Mouse (Mus musculus) limb, embryonic 13.5 days (tissue): ENCODE results near the gene Shprh. TPM values are rescaled to one million over a fixed set of nuclear protein-coding genes. Genes with fewer than 3 reads are reported as not detected.

ENCODE experiments used
- ATAC-seq: fragments of 200-750 bp; cut with Nextera tagmentation; 2 replicates; pipeline ENCODE4 v1.8.0; 2017; ENCODE audit warnings: low read depth, moderate number of reproducible peaks, moderate TSS enrichment; ENCODE audit not compliant: low FRiP score
- H3K27ac ChIP-seq: fragments of 300-500 bp; sonication (generic); 2 replicates; pipeline ENCODE4 v1.5.1; 2015; ENCODE audit warnings: inconsistent platforms, mild to moderate bottlenecking, moderate library complexity
- H3K27me3 ChIP-seq: fragments of 300-500 bp; sonication (generic); 2 replicates; pipeline ENCODE4 v1.6.1; 2015; ENCODE audit warnings: mild to moderate bottlenecking, inconsistent platforms
- H3K36me3 ChIP-seq: fragments of 300-500 bp; sonication (generic); 2 replicates; pipeline ENCODE4 v1.6.1; 2015; ENCODE audit warnings: inconsistent platforms, mild to moderate bottlenecking, moderate library complexity
- H3K4me1 ChIP-seq: fragments of 300-500 bp; sonication (generic); 2 replicates; pipeline ENCODE4 v1.6.1; 2015; ENCODE audit warnings: inconsistent platforms
- H3K4me2 ChIP-seq: fragments of 300-500 bp; sonication (generic); replicated peaks from 2 replicates; pipeline ENCODE4 v1.6.1; 2015; ENCODE audit warnings: inconsistent platforms, mild to moderate bottlenecking, moderate library complexity
- H3K4me3 ChIP-seq: fragments of 300-500 bp; sonication (generic); 2 replicates; pipeline ENCODE4 v1.5.1; 2015; ENCODE audit warnings: moderate library complexity, mild to moderate bottlenecking, inconsistent platforms
- H3K9ac ChIP-seq: fragments of 300-500 bp; sonication (generic); 2 replicates; pipeline ENCODE4 v1.6.1; 2015; ENCODE audit warnings: mild to moderate bottlenecking, inconsistent platforms
- H3K9me3 ChIP-seq: fragments of 300-500 bp; sonication (generic); 2 replicates; pipeline ENCODE4 v1.6.1; 2016; ENCODE audit warnings: inconsistent platforms
- WGBS: fragments of 180-500 bp; shearing (Covaris S2); methylation state at CpG from one replicate; pipeline ENCODE4 v1.1.7; 2015; 5-methylcytosine and 5-hydroxymethylcytosine counted together
- polyA plus RNA-seq: library from polyadenylated mRNA; unstranded; fragments of >200 nt; fragmentation: Nextera tagmentation; extraction: Ambion mirVana; gene quantifications from 2 replicates; pipeline ENCODE4 v1.2.1, GENCODE M21; 2015

Gene Shprh
- polyA plus RNA-seq: 19.3 and 20.9 TPM in 2 replicates

- H3K4me1 ChIP-seq: peaks cover 25% of the 10 kb centered on the region
- peak within 1 kb of the TSS; percentile 92 for H3K4me3 ChIP-seq
- no peaks in the 10 kb centered on the region for H3K9me3 ChIP-seq
- peaks cover 17% of the 10 kb centered on the region for H3K36me3 ChIP-seq
- 1% methylated on average over 60 of the region's 60 CpGs for WGBS
- peak within 1 kb of the TSS; percentile 81 for H3K4me2 ChIP-seq
- peak; percentile 99 for ATAC-seq
- peak within 1 kb of the TSS; percentile 74 for H3K27ac ChIP-seq
- H3K9ac ChIP-seq: peak within 1 kb of the TSS; percentile 91
- no peaks in the 10 kb centered on the region for H3K27me3 ChIP-seq
Observed at GRCm38 (mm10) chr10:11148884-11149741, at the start of gene Shprh. Gene Shprh (plus strand): TSS chr10:11149427.

GRCm38 (mm10) chr10:11121781-11122180 is 27.4 kb upstream of the Shprh start:
- no peak overlapping the region for H3K9ac ChIP-seq
- no peak overlapping the region for H3K4me2 ChIP-seq
- no peaks in the 10 kb centered on the region for H3K27me3 ChIP-seq
- ATAC-seq: no peak
- no peaks in the 10 kb centered on the region for H3K36me3 ChIP-seq
- no peaks in the 10 kb centered on the region for H3K9me3 ChIP-seq
- H3K27ac ChIP-seq: no peak overlapping the region
- no peak overlapping the region for H3K4me3 ChIP-seq
- H3K4me1 ChIP-seq: no peaks in the 10 kb centered on the region
- 93% methylated on average over 2 of the region's 2 CpGs for WGBS

GRCm38 (mm10) chr10:11145580-11145979 is 3.6 kb upstream of the Shprh start:
- Histone ChIP-seq H3K4me1 (peaks cover 6% of the 10 kb centered on the region), H3K27ac (no peak overlapping the region), H3K4me2 (no peak overlapping the region), H3K9me3 (no peaks in the 10 kb centered on the region), H3K27me3 (no peaks in the 10 kb centered on the region), H3K9ac (no peak overlapping the region), H3K4me3 (no peak overlapping the region), H3K36me3 (no peaks in the 10 kb centered on the region)
- ATAC-seq: no peak

- Histone ChIP-seq H3K36me3 (peaks cover 17% of the 10 kb centered on the region), H3K9me3 (no peaks in the 10 kb centered on the region), H3K4me2 (no peak overlapping the region), H3K27me3 (no peaks in the 10 kb centered on the region), H3K27ac (no peak overlapping the region), H3K4me3 (no peak overlapping the region), H3K9ac (no peak overlapping the region), H3K4me1 (peaks cover 24% of the 10 kb centered on the region)
- WGBS: 87% methylated on average over 4 of the region's 4 CpGs
- no peak for ATAC-seq
Observed at GRCm38 (mm10) chr10:11148446-11148845, 781 bp upstream of the Shprh start.

- Histone ChIP-seq H3K4me2 (peak overlapping the region; percentile 81), H3K27me3 (no peaks in the 10 kb centered on the region), H3K4me3 (peak overlapping the region; percentile 92), H3K27ac (peak overlapping the region; percentile 74), H3K9ac (peak overlapping the region; percentile 91), H3K9me3 (no peaks in the 10 kb centered on the region), H3K4me1 (peaks cover 25% of the 10 kb centered on the region), H3K36me3 (peaks cover 23% of the 10 kb centered on the region)
- ATAC-seq: no peak
- under 1% methylated on average over 20 of the region's 20 CpGs for WGBS
Observed at GRCm38 (mm10) chr10:11149742-11150125, 507 bp downstream of the Shprh start.

- Histone ChIP-seq H3K4me3 (no peak overlapping the region), H3K36me3 (peaks cover 32% of the 10 kb centered on the region), H3K9ac (no peak overlapping the region), H3K4me1 (peaks cover 25% of the 10 kb centered on the region), H3K27ac (no peak overlapping the region), H3K4me2 (no peak overlapping the region), H3K27me3 (no peaks in the 10 kb centered on the region), H3K9me3 (no peaks in the 10 kb centered on the region)
- ATAC-seq: no peak
- 96% methylated on average over 14 of the region's 14 CpGs for WGBS
Observed at GRCm38 (mm10) chr10:11151644-11152043, 2.4 kb downstream of the Shprh start.

- WGBS: 89% methylated on average over 9 of the region's 9 CpGs
- peaks cover 11% of the 10 kb centered on the region for H3K4me1 ChIP-seq
- H3K27me3 ChIP-seq: no peaks in the 10 kb centered on the region
- no peak for ATAC-seq
- H3K9me3 ChIP-seq: no peaks in the 10 kb centered on the region
- H3K4me3 ChIP-seq: no peak overlapping the region
- no peak overlapping the region for H3K4me2 ChIP-seq
- H3K27ac ChIP-seq: no peak overlapping the region
- no peak overlapping the region for H3K9ac ChIP-seq
- peaks cover 50% of the 10 kb centered on the region for H3K36me3 ChIP-seq
Observed at GRCm38 (mm10) chr10:11157039-11157438, 7.8 kb downstream of the Shprh start.

GRCm38 (mm10) chr10:11164537-11164936 is 15.3 kb downstream of the Shprh start:
- Histone ChIP-seq H3K4me2 (no peak overlapping the region), H3K27me3 (no peaks in the 10 kb centered on the region), H3K4me1 (no peaks in the 10 kb centered on the region), H3K36me3 (peaks cover 67% of the 10 kb centered on the region), H3K27ac (no peak overlapping the region), H3K4me3 (no peak overlapping the region), H3K9ac (no peak overlapping the region), H3K9me3 (no peaks in the 10 kb centered on the region)
- WGBS: 91% methylated on average over 5 of the region's 5 CpGs
- no peak for ATAC-seq

GRCm38 (mm10) chr10:11170252-11170651 is 21.0 kb downstream of the Shprh start:
- H3K4me3 ChIP-seq: no peak overlapping the region
- no peak for ATAC-seq
- H3K4me1 ChIP-seq: no peaks in the 10 kb centered on the region
- 92% methylated on average over 5 of the region's 5 CpGs for WGBS
- no peak overlapping the region for H3K9ac ChIP-seq
- H3K9me3 ChIP-seq: no peaks in the 10 kb centered on the region
- H3K36me3 ChIP-seq: peaks cover 78% of the 10 kb centered on the region
- H3K27ac ChIP-seq: no peak overlapping the region
- no peak overlapping the region for H3K4me2 ChIP-seq
- H3K27me3 ChIP-seq: no peaks in the 10 kb centered on the region

- no peak for ATAC-seq
- no peak overlapping the region for H3K27ac ChIP-seq
- no peaks in the 10 kb centered on the region for H3K4me1 ChIP-seq
- no peaks in the 10 kb centered on the region for H3K9me3 ChIP-seq
- WGBS: 89% methylated on average over 4 of the region's 4 CpGs
- no peak overlapping the region for H3K4me3 ChIP-seq
- peaks cover 72% of the 10 kb centered on the region for H3K36me3 ChIP-seq
- no peak overlapping the region for H3K4me2 ChIP-seq
- H3K27me3 ChIP-seq: no peaks in the 10 kb centered on the region
- H3K9ac ChIP-seq: no peak overlapping the region
Observed at GRCm38 (mm10) chr10:11171615-11172014, 22.4 kb downstream of the Shprh start.

- H3K36me3 ChIP-seq: peaks cover 71% of the 10 kb centered on the region
- no peaks in the 10 kb centered on the region for H3K27me3 ChIP-seq
- no peak overlapping the region for H3K4me3 ChIP-seq
- ATAC-seq: no peak
- no peak overlapping the region for H3K27ac ChIP-seq
- H3K4me1 ChIP-seq: no peaks in the 10 kb centered on the region
- H3K4me2 ChIP-seq: no peak overlapping the region
- no peak overlapping the region for H3K9ac ChIP-seq
- H3K9me3 ChIP-seq: no peaks in the 10 kb centered on the region
Observed at GRCm38 (mm10) chr10:11172519-11172918, 23.3 kb downstream of the Shprh start.

GRCm38 (mm10) chr10:11175801-11176482 is 26.7 kb downstream of the Shprh start:
- H3K27ac ChIP-seq: no peak overlapping the region
- no peak overlapping the region for H3K4me3 ChIP-seq
- H3K4me1 ChIP-seq: no peaks in the 10 kb centered on the region
- no peak overlapping the region for H3K4me2 ChIP-seq
- peaks cover 66% of the 10 kb centered on the region for H3K36me3 ChIP-seq
- no peaks in the 10 kb centered on the region for H3K9me3 ChIP-seq
- WGBS: 88% methylated on average over 8 of the region's 8 CpGs
- ATAC-seq: no peak
- H3K27me3 ChIP-seq: no peaks in the 10 kb centered on the region
- H3K9ac ChIP-seq: no peak overlapping the region
